Mouse (Mus musculus) thymus, postnatal 10 days (tissue): ENCODE results near the gene Bst2.
A peak's percentile ranks its signal among the peaks of the same experiment; 100 is the strongest.

ENCODE experiments used
- DNase-seq, 2 experiments: peaks; one replicate each; pipeline ENCODE4 v3.0.0; 2021; ENCODE audit warnings: low spot score in 2 of 2

Gene Bst2

GRCm38 (mm10) chr8:71485142-71486135 lies 51.8 kb downstream of the Bst2 start, which contains the start of gene Ano8:
Gene Ano8, minus strand, starts transcription at chr8:71485963.
- peak; percentile 72 to 75 for DNase-seq

GRCm38 (mm10) chr8:71484736-71485135 lies 52.5 kb downstream of the Bst2 start:
- no peak for DNase-seq
